Mouse (Mus musculus): ENCODE measurements around the gene Nrk.

Nrk gene

GRCm38 (mm10) chrX:138914041-138914776 lies at the start of gene Nrk:
TSS of gene Nrk (plus strand) at chrX:138914430.
- DNase-seq: no peak

- DNase-seq: no peak
These were observed 864 bp upstream of the Nrk start for GRCm38 (mm10) chrX:138913366-138913765.

- no peak for DNase-seq
These were observed 516 bp downstream of the Nrk start for GRCm38 (mm10) chrX:138914777-138915114.

GRCm38 (mm10) chrX:138919030-138919429 lies 4.8 kb downstream of the Nrk start:
- no peak for DNase-seq

- DNase-seq: no peak
These were observed 29.7 kb downstream of the Nrk start for GRCm38 (mm10) chrX:138943905-138944304.

- no peak for DNase-seq
These were observed 46.5 kb downstream of the Nrk start for GRCm38 (mm10) chrX:138960713-138961112.

GRCm38 (mm10) chrX:138978501-138978900 lies 64.3 kb downstream of the Nrk start:
- DNase-seq: no peak

- no peak for DNase-seq
These were observed 65.0 kb downstream of the Nrk start for GRCm38 (mm10) chrX:138979249-138979648.

GRCm38 (mm10) chrX:139014524-139014923 lies 100.3 kb downstream of the Nrk start:
- no peak for DNase-seq

GRCm38 (mm10) chrX:139016540-139016939 lies 102.3 kb downstream of the Nrk start:
- no peak for DNase-seq

GRCm38 (mm10) chrX:139026532-139027097 lies 112.4 kb downstream of the Nrk start:
- DNase-seq: no peak

GRCm38 (mm10) chrX:139027296-139027695 lies 113.1 kb downstream of the Nrk start:
- DNase-seq: no peak

- DNase-seq: no peak
These were observed 113.7 kb downstream of the Nrk start for GRCm38 (mm10) chrX:139027909-139028308.

GRCm38 (mm10) chrX:139037666-139038065 lies 123.4 kb downstream of the Nrk start:
- no peak for DNase-seq

GRCm38 (mm10) chrX:139039314-139039713 lies 125.1 kb downstream of the Nrk start:
- no peak for DNase-seq

- DNase-seq: no peak
These were observed 126.9 kb downstream of the Nrk start for GRCm38 (mm10) chrX:139041148-139041547.

- no peak for DNase-seq
These were observed 137.7 kb downstream of the Nrk start for GRCm38 (mm10) chrX:139051976-139052375.

GRCm38 (mm10) chrX:139053149-139053548 lies 138.9 kb downstream of the Nrk start:
- no peak for DNase-seq
